In the genomic region with DNA sequence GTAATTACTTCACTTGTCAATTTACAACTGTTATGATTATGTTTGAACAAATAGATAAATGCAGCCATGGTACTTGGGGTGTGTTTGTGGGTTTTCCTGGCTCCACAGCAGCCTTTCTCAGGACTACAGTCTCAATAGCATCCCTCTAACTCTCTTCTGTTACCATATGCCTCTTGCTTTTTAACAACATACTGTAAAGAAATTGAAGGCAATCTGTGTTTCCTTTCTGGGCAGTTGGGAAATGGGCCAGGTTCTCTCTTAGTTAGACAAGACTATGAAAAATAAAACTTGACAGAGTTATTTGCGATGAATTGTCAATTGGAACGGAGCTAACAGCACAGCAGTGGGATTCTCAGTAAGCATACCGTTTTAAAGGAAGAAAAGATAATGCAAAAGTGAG, we compare ENCODE assay signal across 14 mouse cellular contexts. TPM values are rescaled to one million over a fixed set of nuclear protein-coding genes. Genes with fewer than 3 reads are reported as not detected.
DNase-seq lines count a peak whose midpoint lies in the region.
"Had no signal": no experiment of that assay in that cellular context is flagged by ENCODE, and none has a peak within 500 bp of the region (broad histone marks: within the 10 kb centered on the region; RNA-seq: fewer than 3 reads in every experiment).

No protein-coding gene starts in this region.

- peak; percentile 23 to 74 for DNase-seq in left cerebral cortex, postnatal 10 days (ENCODE audit: extremely low spot score in 1 of 2, low spot score in 2 of 2)
- DNase-seq in left cerebral cortex, postnatal 4 days = no peak
- DNase-seq in frontal cortex, postnatal 10 days (ENCODE audit: low spot score in 2 of 2) = peak; percentile 8
- DNase-seq in layer of hippocampus, adult 9-11 months = peak; percentile 24
- DNase-seq in telencephalon, adult 2 months (ENCODE audit: low read depth, low spot score) = peak; percentile 62
- no peak for DNase-seq in gastrocnemius, postnatal 14 days
- DNase-seq in spleen, postnatal 4 days (ENCODE audit: low spot score in 2 of 2) = no peak
- DNase-seq: adrenal gland, adult 2 months; cerebellum, postnatal 14 days; heart, postnatal 10 days; kidney, adult 18-20 months; lung, embryonic 14.5 days; lung, postnatal 36 days had no signal

- intact Hi-C loops in left cerebral cortex, postnatal 10 days (cut with DNase I) = no loop called here
- intact Hi-C loops in left cerebral cortex, postnatal 4 days (cut with DNase I) = no loop called here
- intact Hi-C loops in gastrocnemius, postnatal 14 days (cut with DNase I; ENCODE audit: low total_unique reads) = no loop called here

RNA-seq across cellular contexts. Expression of gene Mme, which starts 44.8 kb away (rescaled TPM):
- 10 to 100 TPM in 1 of 2 experiments, 1 to 10 TPM in 1; 9.3 to 11.5 TPM for total RNA-seq in left cerebral cortex, postnatal 10 days (2021)
- total RNA-seq in left cerebral cortex, postnatal 4 days (2021) = 10 to 100 TPM in 1 of 2 experiments, 1 to 10 TPM in 1; 9.0 to 12.5 TPM
- 1 to 10 TPM; 4.4 to 7.9 TPM for total RNA-seq in gastrocnemius, postnatal 14 days (2021)
- total RNA-seq: granulocyte monocyte progenitor cell, adult 5-6 weeks had no signal

Comparison
In these comparisons a context has a peak if more than half of its experiments do, and no peak if none do; other contexts are left out.
1. DNase-seq: peak in left cerebral cortex, postnatal 10 days (2 of 2), frontal cortex, postnatal 10 days (2 of 2), layer of hippocampus, adult 9-11 months (single experiment) and telencephalon, adult 2 months (single experiment); none in left cerebral cortex, postnatal 4 days (single experiment), gastrocnemius, postnatal 14 days (single experiment) and spleen, postnatal 4 days (0 of 2).